Mouse (Mus musculus): ENCODE results near the gene Rnaseh2a. TPM values are rescaled to one million over a fixed set of nuclear protein-coding genes. Genes with fewer than 3 reads are reported as not detected.

Gene Rnaseh2a
- total and polyA plus RNA-seq, 3 experiments: 105 to 109 TPM; not detected in 1

GRCm38 (mm10) chr8:84989311-84989731 lies 19.8 kb upstream of the Rnaseh2a start:
- Histone ChIP-seq H3K9ac (ENCODE audit: control insufficient read depth, low read depth, low read length, poor library complexity, severe bottlenecking) (peak overlapping the region; percentile 87), H3K36me3 (ENCODE audit: control insufficient read depth in 1 of 2, insufficient read depth in 2 of 2, low read length in 2 of 2) (peaks cover 0 to 20% of the 10 kb centered on the region in 2 experiments; a peak in 2 of 4 replicates), H3K9me3 (replicated peaks; ENCODE audit: insufficient read depth, low read length) (no peaks in the 10 kb centered on the region), H3K27ac (ENCODE audit: control insufficient read depth, low read depth, low read length) (no peak overlapping the region), H3K27me3 (ENCODE audit: control insufficient read depth in 1 of 2, insufficient read depth in 2 of 2, low read length in 2 of 2) (no peaks in the 10 kb centered on the region), H3K79me2 (ENCODE audit: control insufficient read depth, insufficient read depth, low read length, poor library complexity) (peaks cover 6% of the 10 kb centered on the region; the same call in 1 of the 2 replicates), H3K4me3 (ENCODE audit: control insufficient read depth in 1 of 2, insufficient read depth in 1 of 2, low read depth in 2 of 2, low read length in 2 of 2) (peak overlapping the region; percentile 39 to 55), H3K4me1 (ENCODE audit: control insufficient read depth in 1 of 2, insufficient read depth in 2 of 2, low read length in 2 of 2) (peaks cover 0 to 29% of the 10 kb centered on the region in 2 experiments; a peak in 3 of 4 replicates)
- TF ChIP-seq POLR2A (IDR thresholded peaks at IDR 0.05; ENCODE audit: control insufficient read depth in 1 of 2, insufficient read depth in 1 of 2, low read depth in 1 of 2, low read length in 2 of 2, poor library complexity in 1 of 2) (no peak), TAL1 (IDR thresholded peaks at IDR 0.05; ENCODE audit: low read length) (peak; percentile 34; the same call in 1 of the 2 replicates)
- DNase-seq (ENCODE audit: low read depth, low spot score): peak; percentile 49

DNA sequence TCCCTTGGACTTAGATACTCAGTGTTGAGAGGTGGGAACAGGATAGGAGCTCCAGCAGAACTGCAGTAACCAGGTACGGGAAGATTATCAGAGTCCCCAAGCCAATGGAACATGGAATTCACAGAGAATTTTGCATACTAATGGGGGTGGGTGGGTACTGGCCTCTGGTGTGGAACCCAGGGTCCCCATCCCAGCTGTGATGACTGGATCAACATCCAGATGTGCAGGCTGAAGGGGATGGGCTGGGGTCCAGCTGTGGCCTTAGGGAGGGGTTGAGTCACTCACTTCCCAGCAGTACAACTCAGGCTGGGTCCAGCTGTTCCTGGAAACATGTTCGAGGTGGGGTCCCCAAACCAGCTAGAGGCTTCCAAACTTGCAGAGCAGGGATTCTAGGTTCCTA lies 18.3 kb upstream of the Rnaseh2a start:
- Histone ChIP-seq H3K27me3 (ENCODE audit: control insufficient read depth in 1 of 2, insufficient read depth in 2 of 2, low read length in 2 of 2) (no peaks in the 10 kb centered on the region), H3K36me3 (ENCODE audit: control insufficient read depth in 1 of 2, insufficient read depth in 2 of 2, low read length in 2 of 2) (peaks cover 0 to 33% of the 10 kb centered on the region in 2 experiments; a peak in 2 of 4 replicates), H3K4me1 (ENCODE audit: control insufficient read depth in 1 of 2, insufficient read depth in 2 of 2, low read length in 2 of 2) (peaks cover 1 to 40% of the 10 kb centered on the region in 2 experiments), H3K4me3 (ENCODE audit: control insufficient read depth in 1 of 2, insufficient read depth in 1 of 2, low read depth in 2 of 2, low read length in 2 of 2) (no peak overlapping the region), H3K27ac (ENCODE audit: control insufficient read depth, low read depth, low read length) (no peak overlapping the region), H3K9me3 (replicated peaks; ENCODE audit: insufficient read depth, low read length) (no peaks in the 10 kb centered on the region), H3K79me2 (ENCODE audit: control insufficient read depth, insufficient read depth, low read length, poor library complexity) (peaks cover 6% of the 10 kb centered on the region; the same call in 1 of the 2 replicates), H3K9ac (ENCODE audit: control insufficient read depth, low read depth, low read length, poor library complexity, severe bottlenecking) (no peak overlapping the region)
- TF ChIP-seq GATA1 (IDR thresholded peaks at IDR 0.05; ENCODE audit: low read depth, low read length) (no peak), SIN3A (IDR thresholded peaks at IDR 0.05; ENCODE audit: low read length) (no peak), MYC (IDR thresholded peaks at IDR 0.05; ENCODE audit: low read depth, low read length) (no peak), ETS1 (IDR thresholded peaks at IDR 0.05; ENCODE audit: low read depth, low read length) (no peak), RCOR1 (IDR thresholded peaks at IDR 0.05; ENCODE audit: low read depth, low read length) (no peak), ELF1 (IDR thresholded peaks at IDR 0.05; ENCODE audit: low read depth, low read length) (no peak), ZKSCAN1 (IDR thresholded peaks at IDR 0.05; ENCODE audit: low read depth, low read length) (no peak), MAFK (IDR thresholded peaks at IDR 0.05; ENCODE audit: borderline replicate concordance, low read depth, low read length) (no peak), MYB (IDR thresholded peaks at IDR 0.05; ENCODE audit: low read depth, low read length) (no peak), CHD2 (IDR thresholded peaks at IDR 0.05; ENCODE audit: low read length) (no peak)
- no peak for DNase-seq (ENCODE audit: low read depth, low spot score)

DNA sequence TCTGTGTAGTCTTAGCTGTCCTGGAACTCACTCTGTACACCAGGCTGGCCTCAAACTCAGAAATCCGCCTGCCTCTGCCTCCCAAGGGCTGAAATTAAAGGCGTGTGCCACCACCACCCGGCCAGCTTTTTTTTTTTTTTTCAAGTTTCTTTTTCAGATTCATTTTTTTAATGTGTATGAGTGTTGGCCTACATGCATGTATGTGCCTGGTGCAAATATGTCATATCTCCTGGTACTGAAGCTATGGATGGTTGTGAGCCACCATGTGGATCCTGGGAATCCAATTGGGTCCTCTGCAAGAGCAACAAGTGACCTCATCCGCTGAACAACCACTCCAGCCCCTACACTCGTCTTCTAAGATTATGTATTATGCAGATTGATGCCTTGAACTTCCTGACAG lies 17.8 kb upstream of the Rnaseh2a start:
- H3K27ac ChIP-seq (ENCODE audit: control insufficient read depth, low read depth, low read length): peak overlapping the region; percentile 91
- H3K79me2 ChIP-seq (ENCODE audit: control insufficient read depth, insufficient read depth, low read length, poor library complexity): peaks cover 6% of the 10 kb centered on the region; the same call in 1 of the 2 replicates
- peaks cover 4 to 46% of the 10 kb centered on the region in 2 experiments for H3K4me1 ChIP-seq (ENCODE audit: control insufficient read depth in 1 of 2, insufficient read depth in 2 of 2, low read length in 2 of 2)
- DNase-seq (ENCODE audit: low read depth, low spot score): no peak
- no peak overlapping the region for H3K4me3 ChIP-seq (ENCODE audit: control insufficient read depth in 1 of 2, insufficient read depth in 1 of 2, low read depth in 2 of 2, low read length in 2 of 2)
- no peaks in the 10 kb centered on the region for H3K27me3 ChIP-seq (ENCODE audit: control insufficient read depth in 1 of 2, insufficient read depth in 2 of 2, low read length in 2 of 2)
- TF ChIP-seq HCFC1 (IDR thresholded peaks at IDR 0.05; ENCODE audit: low read depth, low read length) (no peak), TCF12 (IDR thresholded peaks at IDR 0.05; ENCODE audit: low read depth, low read length) (no peak), POLR2AphosphoS2 (IDR thresholded peaks at IDR 0.05; ENCODE audit: low read length) (no peak), TBP (IDR thresholded peaks at IDR 0.05; ENCODE audit: low read depth, low read length) (no peak), MAFK (IDR thresholded peaks at IDR 0.05; ENCODE audit: borderline replicate concordance, low read depth, low read length) (no peak), ZNF384 (IDR thresholded peaks at IDR 0.05; ENCODE audit: low read depth, low read length) (no peak), ETS1 (IDR thresholded peaks at IDR 0.05; ENCODE audit: low read depth, low read length) (no peak), NRF1 (IDR thresholded peaks at IDR 0.05; ENCODE audit: insufficient read depth, low read depth, low read length, poor library complexity, severe bottlenecking) (no peak), USF2 (IDR thresholded peaks at IDR 0.05; ENCODE audit: borderline replicate concordance in 1 of 2, insufficient read depth in 1 of 2, low read depth in 1 of 2, low read length in 2 of 2) (no peak)
- H3K36me3 ChIP-seq (ENCODE audit: control insufficient read depth in 1 of 2, insufficient read depth in 2 of 2, low read length in 2 of 2): peaks cover 0 to 37% of the 10 kb centered on the region in 2 experiments; a peak in 2 of 4 replicates
- no peak overlapping the region; the same call in none of the 2 replicates for H3K9ac ChIP-seq (ENCODE audit: control insufficient read depth, low read depth, low read length, poor library complexity, severe bottlenecking)
- H3K9me3 ChIP-seq (replicated peaks; ENCODE audit: insufficient read depth, low read length): no peaks in the 10 kb centered on the region

Measured in MEL (cell line).